Comparison of ENCODE assay signal across 18 mouse cellular contexts in genomic region chr5:49247081-49247480, GRCm38 (mm10).
A peak's percentile ranks its signal among the peaks of the same experiment; 100 is the strongest.
DNase-seq lines count a peak whose midpoint lies in the region; ATAC-seq lines count a peak whose summit lies in the region.
"Had no signal": no experiment of that assay in that cellular context is flagged by ENCODE, and none has a peak within 500 bp of the region (broad histone marks: within the 10 kb centered on the region; RNA-seq: fewer than 3 reads in every experiment).

No protein-coding gene starts in this region.

- ATAC-seq in cerebellum, adult (ENCODE audit: insufficient number of reproducible peaks, low FRiP score, low TSS enrichment), result no peak; the same call in 1 of the 2 replicates
- ATAC-seq: activated CD4-positive, CD25-positive, alpha-beta regulatory T cell, adult 4 months; CD4-positive, CD25-positive, alpha-beta regulatory T cell, adult 4 months; forebrain, embryonic 14.5 days; forebrain, embryonic 16.5 days; Patski had no signal

- DNase-seq in cerebellum, adult 11 months, result peak; percentile 12
- no peak for DNase-seq in cerebellum, postnatal 4 days (ENCODE audit: low spot score in 2 of 2)
- DNase-seq in cerebellum, adult 18-20 months, result peak; percentile 23 to 30
- DNase-seq in cerebellum, adult 9-11 months, result peak; percentile 33
- no peak for DNase-seq in cerebellum, postnatal 14 days
- DNase-seq in brain, adult 2 months (ENCODE audit: low read depth, low spot score), result peak; percentile 63
- DNase-seq: adrenal gland, adult 8-10 months; adrenal gland, postnatal 14 days; adrenal gland, postnatal 36 days; B cell, adult 2 months; embryo, embryonic 11 days; gastrocnemius, adult 2 months had no signal

Comparison
In these comparisons a context has a peak if more than half of its experiments do, and no peak if none do; other contexts are left out.
1. DNase-seq: peak in cerebellum, adult 11 months (single experiment), cerebellum, adult 18-20 months (2 of 2), cerebellum, adult 9-11 months (single experiment) and brain, adult 2 months (single experiment); none in cerebellum, postnatal 4 days (0 of 2) and cerebellum, postnatal 14 days (0 of 2).